Mouse (Mus musculus) lung, postnatal 25 days (tissue): ENCODE data around the gene Fdxr.

Source experiments
- DNase-seq: peaks from one replicate; pipeline ENCODE4 v3.0.0; 2022; ENCODE audit warnings: low spot score

The Fdxr gene

DNA sequence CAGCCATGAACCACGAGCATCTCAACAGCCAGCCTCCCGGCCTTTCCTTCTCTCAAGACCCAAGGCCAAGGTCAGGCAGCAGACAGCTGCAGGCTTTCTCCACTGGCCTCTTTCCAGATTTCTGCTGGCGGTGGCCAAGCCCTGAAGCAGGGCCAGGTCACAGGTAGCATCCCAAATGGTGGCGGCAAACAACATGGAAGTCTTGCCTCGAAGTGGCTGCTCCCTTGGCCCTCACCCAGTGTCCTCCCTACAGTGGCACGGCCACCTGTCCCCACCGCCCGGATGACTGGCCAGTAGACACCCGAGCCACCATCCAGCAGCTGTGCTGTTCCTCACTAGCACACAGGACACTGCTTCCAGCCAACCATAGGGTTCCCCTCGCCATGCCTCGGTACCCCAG is 35.4 kb downstream of the Fdxr start:
- no peak for DNase-seq

DNA sequence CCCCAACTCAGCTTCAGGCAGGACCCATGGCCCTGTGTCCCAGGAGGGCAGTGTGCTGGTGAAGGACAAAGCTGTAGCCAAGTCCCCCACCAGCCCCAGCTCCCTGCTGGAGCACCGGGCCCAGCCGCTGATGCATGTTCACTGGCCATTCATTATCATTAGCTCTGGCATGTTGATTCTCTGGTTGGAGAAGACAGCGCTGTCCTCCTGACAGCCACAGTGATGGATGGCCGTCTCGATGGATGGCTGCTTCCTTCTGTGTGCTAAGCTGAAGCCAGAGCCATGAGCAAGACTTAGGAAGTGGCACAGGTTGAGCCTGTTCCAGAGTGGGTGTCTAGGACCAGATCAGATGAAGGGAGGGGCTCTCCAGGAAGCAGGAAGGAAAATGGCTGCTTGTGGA is 40.3 kb downstream of the Fdxr start:
- DNase-seq = no peak

- DNase-seq = no peak
Observed at GRCm38 (mm10) chr11:115234320-115235044, 42.4 kb downstream of the Fdxr start.

GRCm38 (mm10) chr11:115233526-115234290 is 43.1 kb downstream of the Fdxr start:
- no peak for DNase-seq

DNA sequence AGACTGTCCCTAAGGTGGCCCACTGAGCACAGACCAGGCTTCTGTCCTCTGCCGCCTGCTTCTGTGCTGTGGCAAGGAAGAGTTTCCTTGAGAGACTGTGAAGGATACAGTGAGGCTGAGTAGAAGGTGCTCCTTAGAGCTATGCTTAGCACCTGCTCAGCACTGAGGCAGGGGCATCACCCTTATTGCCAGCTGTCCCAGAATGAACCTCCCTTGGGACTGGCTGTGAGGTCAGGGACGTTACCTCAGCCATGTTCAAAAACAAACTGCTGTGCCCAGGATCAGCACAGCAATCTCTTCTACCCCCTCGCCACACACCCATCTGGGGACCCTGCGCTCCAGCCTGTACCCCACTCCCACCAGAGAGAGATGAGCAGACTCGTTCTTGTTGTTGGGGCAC is 44.0 kb downstream of the Fdxr start:
- no peak for DNase-seq

DNA sequence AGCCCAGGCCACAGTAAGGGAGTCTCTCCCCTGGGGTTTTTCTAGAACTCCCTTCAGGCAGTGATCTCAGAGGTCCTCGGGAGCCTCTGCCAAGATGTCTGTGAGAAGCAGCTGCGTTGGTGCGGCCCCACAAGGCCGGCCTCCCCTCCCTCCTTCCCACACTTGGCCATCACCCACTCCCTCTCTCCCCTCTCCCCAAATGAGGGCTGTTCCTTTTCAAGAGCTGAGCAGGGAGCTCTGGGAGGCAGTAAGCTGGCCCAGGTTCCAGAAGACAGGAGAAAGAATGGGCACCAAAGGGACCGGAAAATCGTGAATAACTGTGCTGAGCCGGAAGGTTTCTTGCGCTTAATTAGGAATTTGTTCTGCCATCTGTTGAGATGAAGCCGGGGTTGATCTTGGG is 44.9 kb downstream of the Fdxr start:
- DNase-seq = no peak

GRCm38 (mm10) chr11:115231168-115231915 is 45.5 kb downstream of the Fdxr start:
- no peak for DNase-seq

DNA sequence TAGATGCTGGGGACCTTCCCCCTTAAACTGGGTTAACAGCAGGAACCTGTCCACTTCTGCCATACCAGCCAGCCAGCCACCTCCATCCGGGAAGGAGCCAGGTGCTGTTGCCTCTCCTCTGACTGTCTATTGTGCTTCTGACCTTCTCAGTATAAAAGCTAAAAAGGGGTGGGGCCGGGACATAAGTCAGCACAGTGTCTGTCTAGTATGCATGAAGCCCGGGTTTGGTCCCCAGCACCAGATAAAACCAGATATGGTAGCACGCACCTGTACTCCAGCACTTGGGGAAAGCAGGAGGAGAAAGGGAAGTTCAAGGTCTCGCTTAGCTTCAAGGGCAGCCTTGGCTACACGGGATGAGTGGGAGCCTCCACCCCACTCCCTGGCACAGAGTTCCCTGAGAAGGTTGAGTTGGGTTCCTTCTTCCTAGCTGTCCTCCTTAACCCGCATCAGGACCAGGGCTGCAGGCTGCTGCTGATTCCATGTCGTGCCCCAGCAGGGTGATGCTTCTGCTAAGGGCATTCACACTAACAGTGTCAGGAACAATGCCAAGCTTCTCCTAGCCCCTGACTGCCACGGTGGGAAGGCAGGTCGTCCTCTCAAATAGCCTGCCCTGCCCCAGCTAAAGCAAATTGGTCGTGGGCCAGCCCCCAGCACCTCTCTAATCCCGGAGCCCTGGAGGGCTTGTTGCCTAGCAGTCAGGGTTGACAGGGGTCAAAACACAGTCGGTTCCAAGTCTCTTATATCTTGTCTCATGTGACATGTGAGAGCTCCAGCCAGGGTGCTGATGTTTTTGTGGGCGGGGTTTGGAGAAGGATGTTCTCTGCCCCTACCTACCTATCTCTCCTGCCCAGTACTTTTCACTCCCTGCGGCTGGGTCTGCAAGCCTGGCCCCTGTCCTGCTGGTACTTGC is 47.6 kb downstream of the Fdxr start:
- DNase-seq = no peak

DNA sequence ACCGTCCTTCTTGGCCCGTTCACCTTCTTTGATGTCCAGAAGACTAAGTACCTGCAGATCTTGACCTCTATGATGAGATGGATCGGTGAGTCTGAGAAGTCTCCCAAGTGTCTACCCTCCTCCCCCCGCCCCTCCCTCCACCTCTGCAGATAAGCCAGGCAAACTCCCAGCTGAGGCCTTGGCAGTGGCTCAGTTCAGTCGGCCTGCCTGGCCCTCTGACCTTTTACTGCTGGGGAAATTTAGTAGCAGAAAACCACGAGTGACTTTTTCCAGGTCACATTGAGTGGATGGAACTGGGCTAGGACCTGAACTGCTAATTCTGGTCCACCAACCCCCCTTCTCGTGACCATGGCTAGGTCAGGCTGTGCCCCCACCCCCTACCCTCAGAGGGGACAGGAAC is 48.4 kb downstream of the Fdxr start:
- no peak for DNase-seq

DNA sequence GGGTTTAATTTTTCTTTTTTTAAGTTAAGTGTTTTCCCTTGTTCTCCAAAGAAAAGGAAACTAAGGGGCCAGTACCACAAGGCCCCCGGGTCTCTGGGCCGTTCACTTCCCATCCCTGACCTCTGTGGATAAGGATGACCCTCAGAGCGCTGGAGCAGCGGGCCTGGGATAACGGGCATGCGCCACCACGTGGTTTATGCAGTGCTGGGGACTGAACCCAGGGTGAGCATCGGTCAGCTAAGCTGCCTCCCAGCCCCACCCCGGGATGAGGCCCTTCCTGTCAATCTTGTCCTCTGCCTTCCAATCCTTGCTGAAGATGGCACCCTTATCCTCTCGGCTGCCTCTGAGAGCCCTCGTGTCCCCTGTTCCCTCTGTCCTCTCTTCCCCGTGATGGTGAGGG is 49.2 kb downstream of the Fdxr start:
- no peak for DNase-seq

DNA sequence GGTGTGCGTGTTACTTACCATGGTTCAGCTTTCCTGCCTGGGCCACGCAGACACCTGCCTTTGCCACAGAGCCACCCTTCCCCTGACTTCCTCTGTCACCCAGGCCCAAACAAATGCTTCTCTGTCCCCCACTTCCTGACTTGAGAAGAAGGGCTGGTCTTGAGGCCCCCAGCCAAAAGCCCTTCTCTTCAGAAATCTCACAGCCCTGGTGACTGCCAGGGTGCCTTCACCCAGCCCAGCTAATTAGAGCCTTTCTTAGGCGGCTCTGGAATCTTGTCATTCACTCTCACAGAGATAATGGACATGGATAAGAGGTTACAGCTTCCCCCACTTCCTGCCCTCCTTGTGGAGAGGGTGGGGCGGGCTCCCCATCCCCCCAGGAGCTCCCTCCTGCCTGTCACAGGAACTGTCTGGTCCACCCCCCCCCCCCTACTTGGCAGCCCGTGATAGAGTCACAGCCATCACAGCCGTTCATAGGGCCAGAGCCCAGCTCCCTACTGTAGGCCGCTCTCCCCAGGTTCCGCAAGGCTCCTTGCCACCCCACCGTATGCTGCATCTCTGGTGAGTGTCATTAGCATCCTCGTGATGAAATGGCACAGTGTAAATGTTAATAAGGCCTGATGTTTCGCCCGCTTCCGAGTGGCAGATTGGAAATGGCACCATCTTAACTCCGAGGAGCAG is 49.9 kb downstream of the Fdxr start:
- DNase-seq = peak; percentile 35

DNA sequence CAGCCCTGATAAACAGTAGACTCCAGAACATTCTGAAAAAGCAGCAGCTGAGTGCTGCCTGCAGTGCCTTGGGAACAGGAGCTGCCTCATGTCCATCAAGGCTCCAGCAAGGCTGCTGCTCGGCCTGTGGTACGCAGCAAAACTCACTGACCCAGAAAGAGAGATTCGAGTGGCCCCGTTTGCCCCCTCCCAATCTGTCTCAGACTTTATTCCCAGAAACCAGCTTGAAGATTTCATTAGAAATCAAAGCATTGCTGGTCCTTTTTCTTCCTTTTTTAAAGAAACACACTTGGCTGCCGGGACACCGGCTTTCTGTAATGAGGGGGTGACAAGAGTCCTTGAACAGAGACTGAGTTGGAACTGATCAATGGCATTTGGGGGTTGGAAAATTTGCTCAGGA is 51.5 kb downstream of the Fdxr start:
- DNase-seq = no peak

GRCm38 (mm10) chr11:115224889-115225288 is 52.0 kb downstream of the Fdxr start:
- DNase-seq = peak; percentile 51

- no peak for DNase-seq
Observed at GRCm38 (mm10) chr11:115223877-115224276, 53.0 kb downstream of the Fdxr start.

DNA sequence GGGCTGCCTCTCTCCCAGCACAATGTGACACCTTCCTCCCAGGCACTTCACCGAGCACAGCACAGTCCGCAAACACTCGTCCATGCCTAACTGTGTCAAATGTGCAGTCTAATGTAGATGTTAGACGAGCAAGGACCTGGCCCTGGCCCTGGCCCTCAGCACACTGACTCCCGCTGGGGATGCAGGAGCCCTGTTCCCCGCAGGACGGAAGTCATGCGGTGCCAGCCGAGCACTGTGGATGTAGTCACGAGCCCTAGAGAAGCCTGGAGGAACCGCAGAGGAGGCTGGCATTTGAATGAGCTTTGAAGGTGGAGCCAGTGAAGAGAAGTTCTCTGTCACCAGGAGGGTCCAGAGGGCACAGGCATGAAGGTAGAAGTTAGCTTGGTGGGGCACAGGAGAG is 53.4 kb downstream of the Fdxr start:
- DNase-seq = no peak

DNA sequence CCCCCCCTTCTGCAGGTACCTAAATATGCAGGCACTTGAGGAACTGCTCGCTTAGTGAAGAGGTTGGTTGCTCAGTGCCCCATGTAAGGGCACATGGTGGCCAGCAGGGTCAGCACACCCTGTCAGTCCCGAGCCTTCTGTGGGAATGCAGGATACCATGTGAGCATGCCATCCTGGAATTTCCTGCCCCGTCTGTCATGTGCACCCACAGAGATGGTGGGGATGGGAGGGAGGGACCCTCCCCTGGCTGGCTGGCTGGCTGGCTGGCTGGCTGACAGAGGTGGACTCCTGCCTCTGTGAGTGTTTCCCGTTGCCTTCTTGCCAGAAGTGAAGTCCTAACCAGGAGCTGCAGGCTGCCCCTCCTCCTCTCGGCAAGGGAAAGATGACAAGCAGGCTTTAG is 54.3 kb downstream of the Fdxr start:
- peak; percentile 21 for DNase-seq

DNA sequence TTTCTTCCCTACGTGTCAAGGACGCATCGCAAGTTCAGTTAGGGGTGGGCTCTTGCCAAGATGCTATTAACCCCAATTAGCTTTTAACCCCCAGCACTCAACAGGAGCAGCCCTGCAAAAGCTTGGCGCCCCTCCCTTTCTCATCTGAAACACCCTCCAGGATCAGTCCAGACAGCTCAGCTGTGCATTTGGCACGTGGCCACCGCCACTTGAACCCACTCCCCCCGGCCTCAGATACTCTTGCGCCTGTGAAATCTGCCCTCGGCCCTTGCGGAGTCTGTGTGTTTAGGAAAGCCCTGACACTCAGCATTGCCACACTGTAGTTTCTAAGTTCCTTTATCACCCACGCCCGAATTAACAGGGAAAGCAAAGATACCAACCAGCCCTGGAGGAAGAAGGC is 54.8 kb downstream of the Fdxr start:
- no peak for DNase-seq

DNA sequence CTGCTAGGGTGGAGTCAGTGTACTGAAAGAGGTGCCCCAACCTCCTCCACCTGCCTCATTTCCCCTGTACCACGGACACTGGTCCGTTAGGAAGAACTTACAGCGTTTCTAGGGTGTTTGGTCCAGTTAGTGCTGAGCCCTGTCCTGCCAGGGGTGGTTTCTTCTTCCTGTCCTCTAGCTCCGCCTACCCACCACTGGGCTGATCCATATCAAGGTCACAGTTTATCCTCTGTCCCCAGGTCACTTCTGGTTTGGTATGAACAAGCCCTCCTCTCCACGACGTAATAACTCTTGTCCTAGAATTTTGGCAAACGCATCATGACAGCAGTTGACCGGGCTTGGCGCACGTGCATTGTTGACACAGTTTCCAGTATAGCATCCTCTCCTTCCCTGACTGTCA is 57.2 kb downstream of the Fdxr start:
- no peak for DNase-seq

DNA sequence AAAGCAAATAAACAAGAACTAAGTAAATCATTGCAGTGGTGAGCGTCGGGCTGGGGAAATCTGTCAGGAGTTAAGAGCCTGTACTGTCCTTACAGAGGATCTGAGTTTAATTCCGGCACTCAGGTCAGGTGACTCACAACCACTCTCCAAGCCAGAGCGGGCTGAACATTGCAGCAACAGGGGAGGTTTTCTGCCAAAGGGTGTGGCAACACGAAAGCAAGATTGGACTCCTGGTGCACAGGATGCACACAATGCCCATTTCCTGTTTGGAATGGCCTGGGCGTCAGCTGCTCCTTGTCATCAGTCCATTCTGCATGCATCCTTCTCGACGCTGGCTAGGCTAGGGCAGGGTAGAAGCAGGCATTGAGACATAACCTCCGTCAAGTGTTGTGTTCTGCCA is 57.6 kb downstream of the Fdxr start:
- DNase-seq = peak; percentile 88
